Mouse (Mus musculus) intestine, postnatal 0 days (tissue): Measurements from ENCODE around the gene Foxred2. TPM values are rescaled to one million over a fixed set of nuclear protein-coding genes. Genes with fewer than 3 reads are reported as not detected.

Experiments
- ATAC-seq: fragments of 200-750 bp; cut with Nextera tagmentation; 2 replicates; pipeline ENCODE4 v1.8.0; 2017; ENCODE audit warnings: mild to moderate bottlenecking, moderate TSS enrichment, moderate library complexity
- H3K27ac ChIP-seq: fragments of 300-500 bp; sonication (generic); 2 replicates; pipeline ENCODE4 v1.5.1; 2014; ENCODE audit warnings: mild to moderate bottlenecking, low read depth, low read length, moderate library complexity
- H3K27me3 ChIP-seq: fragments of 300-500 bp; sonication (generic); replicated peaks from 2 replicates; pipeline ENCODE4 v1.6.1; 2014; ENCODE audit warnings: low read length, mixed read lengths; ENCODE audit not compliant: control insufficient read depth, insufficient read depth
- H3K36me3 ChIP-seq: fragments of 300-500 bp; sonication (generic); 2 replicates; pipeline ENCODE4 v1.6.1; 2014; ENCODE audit warnings: mild to moderate bottlenecking, moderate library complexity; ENCODE audit not compliant: control insufficient read depth, insufficient read depth
- H3K4me1 ChIP-seq: fragments of 300-500 bp; sonication (generic); replicated peaks from 2 replicates; pipeline ENCODE4 v1.6.1; 2014; ENCODE audit warnings: antibody characterized with exemption, low read length, mixed read lengths; ENCODE audit not compliant: control insufficient read depth, insufficient read depth
- H3K4me2 ChIP-seq: fragments of 300-500 bp; sonication (generic); replicated peaks from 2 replicates; pipeline ENCODE4 v1.6.1; 2014; ENCODE audit warnings: low read depth, mild to moderate bottlenecking, moderate library complexity
- H3K4me3 ChIP-seq: fragments of 300-500 bp; sonication (generic); 2 replicates; pipeline ENCODE4 v1.5.1; 2014; ENCODE audit warnings: low read depth, low read length
- H3K9ac ChIP-seq: fragments of 300-500 bp; sonication (generic); 2 replicates; pipeline ENCODE4 v1.6.1; 2014; ENCODE audit warnings: mild to moderate bottlenecking, low read depth, low read length
- H3K9me3 ChIP-seq: fragments of 300-500 bp; sonication (generic); 2 replicates; pipeline ENCODE4 v1.6.1; 2016; ENCODE audit warnings: mixed run types; ENCODE audit not compliant: control insufficient read depth
- CTCF ChIP-seq: sonication (generic); IDR thresholded peaks from 2 replicates; pipeline ENCODE4 v1.5.1; 2016; ENCODE audit warnings: low read depth, mild to moderate bottlenecking, control low read depth, antibody characterized with exemption, moderate library complexity
- WGBS: fragments of 180-500 bp; shearing (Covaris S2); extraction: QIAGEN DNeasy Blood & Tissue Kit; methylation state at CpG from one replicate; pipeline ENCODE4 v1.1.7; 2014; 5-methylcytosine and 5-hydroxymethylcytosine counted together
- polyA plus RNA-seq: library from polyadenylated mRNA; unstranded; fragments of >200 nt; fragmentation: Nextera tagmentation; extraction: Ambion mirVana; gene quantifications from 2 replicates; pipeline ENCODE4 v1.2.1, GENCODE M21; 2015

Foxred2 gene
- polyA plus RNA-seq, 1 experiment from 2014 or later: 0.46 TPM

GRCm38 (mm10) chr15:77916851-77917544, 39.5 kb downstream of the Foxred2 start:
- Histone ChIP-seq H3K36me3 (peaks cover 61% of the 10 kb centered on the region), H3K4me2 (no peak overlapping the region), H3K27me3 (no peaks in the 10 kb centered on the region), H3K4me3 (no peak overlapping the region), H3K27ac (no peak overlapping the region), H3K4me1 (0 out of 2 replicates have a peak, but pooled peaks cover 4% of the 10 kb centered on the region), H3K9ac (no peak overlapping the region), H3K9me3 (no peaks in the 10 kb centered on the region)
- TF ChIP-seq CTCF: peak; percentile 89
- 34% methylated on average over 8 of the region's 8 CpGs for WGBS
- ATAC-seq: peak; percentile 30; the same call in 1 of the 2 replicates

- Histone ChIP-seq H3K4me2 (no peak overlapping the region), H3K27ac (no peak overlapping the region), H3K9ac (no peak overlapping the region), H3K4me1 (0 out of 2 replicates have a peak, but pooled peaks cover 7% of the 10 kb centered on the region), H3K4me3 (no peak overlapping the region), H3K27me3 (no peaks in the 10 kb centered on the region), H3K9me3 (no peaks in the 10 kb centered on the region), H3K36me3 (peaks cover 47% of the 10 kb centered on the region)
- ATAC-seq: no peak
- TF ChIP-seq CTCF: no peak
- 96% methylated on average over 4 of the region's 4 CpGs for WGBS
Measured at GRCm38 (mm10) chr15:77915287-77915686, 41.2 kb downstream of the Foxred2 start.

DNA sequence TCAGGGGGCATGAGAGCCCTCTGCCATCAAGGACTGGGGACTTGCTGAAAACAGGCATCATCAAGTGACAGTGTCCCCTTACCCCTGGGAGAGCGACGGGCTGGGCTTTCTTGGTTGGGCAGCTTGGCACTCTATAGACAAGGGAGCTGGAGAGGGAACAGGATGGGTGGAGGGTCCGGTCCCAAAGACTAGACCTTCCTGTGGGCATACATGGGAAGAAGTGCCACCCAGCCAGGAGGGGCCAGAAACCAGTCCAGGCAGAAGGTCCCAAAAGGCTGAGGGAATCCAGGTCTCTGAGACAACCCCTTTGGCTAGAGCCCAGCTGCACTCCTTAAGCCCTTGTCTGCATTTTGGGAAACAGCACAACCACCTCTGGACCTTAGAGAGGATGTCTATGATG, 42.0 kb downstream of the Foxred2 start:
- no peak for ATAC-seq
- Histone ChIP-seq H3K4me2 (no peak overlapping the region), H3K4me1 (0 out of 2 replicates have a peak, but pooled peaks cover 4% of the 10 kb centered on the region), H3K9me3 (no peaks in the 10 kb centered on the region), H3K9ac (no peak overlapping the region), H3K36me3 (peaks cover 46% of the 10 kb centered on the region), H3K27me3 (no peaks in the 10 kb centered on the region), H3K4me3 (no peak overlapping the region), H3K27ac (no peak overlapping the region)
- WGBS: 96% methylated on average over 3 of the region's 3 CpGs
- no peak for TF ChIP-seq CTCF

DNA sequence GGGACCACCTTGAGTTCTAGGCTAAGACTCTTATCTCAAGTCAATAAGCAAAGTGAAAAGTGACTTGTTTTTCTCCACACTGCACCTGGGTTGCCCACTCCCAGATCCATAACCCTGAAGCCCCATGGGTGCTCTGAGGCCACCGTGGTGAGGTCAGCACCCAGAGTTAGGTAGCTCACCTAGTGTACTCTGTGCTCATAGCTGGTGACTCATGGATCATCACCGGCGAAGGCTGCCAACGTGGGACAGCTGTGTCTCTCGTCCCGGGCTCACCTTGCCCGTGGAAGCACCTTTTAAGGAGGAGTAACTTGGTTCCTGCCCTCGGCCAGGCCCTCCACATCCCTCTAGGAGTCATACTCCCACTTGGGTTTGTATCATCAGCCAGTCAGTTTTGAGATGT, 43.5 kb downstream of the Foxred2 start:
- no peak for ATAC-seq
- Histone ChIP-seq H3K4me1 (0 out of 2 replicates have a peak, but pooled peaks cover 3% of the 10 kb centered on the region), H3K27me3 (no peaks in the 10 kb centered on the region), H3K36me3 (peaks cover 41% of the 10 kb centered on the region), H3K4me2 (no peak overlapping the region), H3K27ac (no peak overlapping the region), H3K9me3 (no peaks in the 10 kb centered on the region), H3K9ac (no peak overlapping the region), H3K4me3 (no peak overlapping the region)
- no peak for TF ChIP-seq CTCF
- 69% methylated on average over 8 of the region's 8 CpGs for WGBS

GRCm38 (mm10) chr15:77912585-77912984, 43.9 kb downstream of the Foxred2 start:
- H3K9ac ChIP-seq: 0 out of 2 replicates have a peak overlapping the region, but pooled peaks have one; percentile 7
- no peaks in the 10 kb centered on the region for H3K27me3 ChIP-seq
- no peak overlapping the region for H3K4me2 ChIP-seq
- H3K36me3 ChIP-seq: peaks cover 36% of the 10 kb centered on the region
- no peak for ATAC-seq
- TF ChIP-seq CTCF: no peak
- H3K27ac ChIP-seq: no peak overlapping the region
- WGBS: 66% methylated on average over 7 of the region's 7 CpGs
- H3K9me3 ChIP-seq: no peaks in the 10 kb centered on the region
- 0 out of 2 replicates have a peak, but pooled peaks cover 3% of the 10 kb centered on the region for H3K4me1 ChIP-seq
- H3K4me3 ChIP-seq: no peak overlapping the region

DNA sequence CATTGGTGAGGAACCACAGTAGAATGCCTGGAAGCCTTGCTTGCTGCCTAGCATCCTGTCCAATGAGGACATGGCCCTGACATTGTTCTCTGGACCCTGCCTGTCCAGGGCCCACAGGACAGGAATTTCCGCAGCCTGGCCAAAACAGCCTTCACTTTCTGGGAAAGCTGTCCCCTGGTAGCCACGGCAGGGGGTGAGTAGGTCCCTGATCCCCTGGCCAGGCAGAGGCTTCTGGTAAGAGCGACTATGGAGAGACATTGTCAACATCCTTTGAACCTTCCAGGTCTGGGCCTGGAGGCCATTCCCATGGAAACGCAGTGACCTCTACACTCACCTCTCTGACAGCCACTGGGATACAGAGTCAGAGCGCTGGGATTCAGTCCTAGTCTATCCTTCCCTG, 44.5 kb downstream of the Foxred2 start:
- no peak for ATAC-seq
- H3K27me3 ChIP-seq: no peaks in the 10 kb centered on the region
- H3K4me2 ChIP-seq: no peak overlapping the region
- no peak overlapping the region for H3K27ac ChIP-seq
- 0 out of 2 replicates have a peak overlapping the region, but pooled peaks have one; percentile 7 for H3K9ac ChIP-seq
- H3K9me3 ChIP-seq: no peaks in the 10 kb centered on the region
- TF ChIP-seq CTCF: no peak
- 0 out of 2 replicates have a peak, but pooled peaks cover 3% of the 10 kb centered on the region for H3K4me1 ChIP-seq
- 58% methylated on average over 5 of the region's 5 CpGs for WGBS
- H3K4me3 ChIP-seq: no peak overlapping the region
- peaks cover 35% of the 10 kb centered on the region for H3K36me3 ChIP-seq
